Mouse (Mus musculus) CH12.LX (cell line): ENCODE results near the gene Txndc9. TPM values are rescaled to one million over a fixed set of nuclear protein-coding genes. Genes with fewer than 3 reads are reported as not detected.

Experiments used
- DNase-seq: peaks from one replicate; pipeline ENCODE4 v3.0.0-alpha.2; 2013; ENCODE audit errors: extremely low read depth
- H3K27ac ChIP-seq: 2 replicates; pipeline ENCODE4 v1.5.1; 2012; ENCODE audit warnings: low read depth, mild to moderate bottlenecking, control low read depth, moderate library complexity; ENCODE audit not compliant: insufficient read depth
- H3K27me3 ChIP-seq: replicated peaks from 2 replicates; pipeline ENCODE3; 2012; ENCODE audit warnings: inconsistent platforms
- H3K36me3 ChIP-seq, 2 experiments: replicated peaks in 1 of 2; 2 replicates each; pipeline versions ENCODE3 to v1.6.1; 2012; ENCODE audit warnings: inconsistent platforms in 1 of 2, low read length in 1 of 2, mild to moderate bottlenecking in 1 of 2, mixed read lengths in 1 of 2, moderate library complexity in 1 of 2; ENCODE audit not compliant: control insufficient read depth in 1 of 2, insufficient read depth in 1 of 2
- H3K4me1 ChIP-seq, 2 experiments: 2 replicates each; pipeline ENCODE4 v1.6.1; 2012; ENCODE audit warnings: inconsistent platforms in 1 of 2, moderate library complexity in 1 of 2; ENCODE audit not compliant: insufficient read depth in 2 of 2, control insufficient read depth in 1 of 2
- H3K4me2 ChIP-seq: 2 replicates; pipeline ENCODE4 v1.6.1; 2012; ENCODE audit warnings: low read depth, mild to moderate bottlenecking, control low read depth; ENCODE audit not compliant: poor library complexity, insufficient read depth, severe bottlenecking
- H3K4me3 ChIP-seq, 3 experiments: fragments of 150-350 bp in 1 of 3; sonication (generic) in 1 of 3; replicated peaks in 1 of 3; 2 replicates each; pipeline versions ENCODE3 to v1.5.1; 2011 to 2012; ENCODE audit warnings: low read depth in 2 of 3, low read length in 2 of 3, mild to moderate bottlenecking in 2 of 3, moderate library complexity in 2 of 3, control low read depth in 1 of 3, improper control_type of control experiment in 1 of 3, inconsistent platforms in 1 of 3, mixed read lengths in 1 of 3; ENCODE audit not compliant: poor library complexity in 1 of 3
- H3K79me2 ChIP-seq: replicated peaks from 2 replicates; pipeline ENCODE4 v1.6.1; 2012; ENCODE audit warnings: mild to moderate bottlenecking, moderate library complexity; ENCODE audit not compliant: control insufficient read depth, poor library complexity, insufficient read depth, severe bottlenecking; ENCODE audit errors: extremely low read depth
- H3K9ac ChIP-seq: 2 replicates; pipeline ENCODE4 v1.6.1; 2012; ENCODE audit warnings: low read depth, mild to moderate bottlenecking, control low read depth, moderate library complexity; ENCODE audit not compliant: insufficient read depth
- H3K9me3 ChIP-seq: replicated peaks from 2 replicates; pipeline ENCODE3; 2012; ENCODE audit warnings: low read length, inconsistent platforms, mixed read lengths
- BHLHE40 ChIP-seq: IDR thresholded peaks from 2 replicates; pipeline ENCODE4 v1.6.1; 2011; ENCODE audit warnings: mild to moderate bottlenecking, low read depth, low read length, improper control_type of control experiment
- CHD1 ChIP-seq: IDR thresholded peaks from 2 replicates; pipeline ENCODE4 v1.6.1; 2012; ENCODE audit warnings: low read depth, low read length, improper control_type of control experiment, inconsistent platforms
- CHD2 ChIP-seq: IDR thresholded peaks from 2 replicates; pipeline ENCODE4 v1.6.1; 2011; ENCODE audit warnings: low read length, improper control_type of control experiment
- CTCF ChIP-seq, 2 experiments: IDR thresholded peaks in 1 of 2; conservative IDR thresholded peaks in 1 of 2; 2 replicates each; pipeline ENCODE4 v1.5.1; 2011 to 2012; ENCODE audit warnings: low read depth in 2 of 2, low read length in 2 of 2, improper control_type of control experiment in 1 of 2, inconsistent platforms in 1 of 2, mild to moderate bottlenecking in 1 of 2, moderate library complexity in 1 of 2
- ELF1 ChIP-seq: IDR thresholded peaks from 2 replicates; pipeline ENCODE4 v1.6.1; 2014; ENCODE audit warnings: low read depth, mild to moderate bottlenecking, inconsistent platforms, low read length, improper control_type of control experiment
- EP300 ChIP-seq: IDR thresholded peaks from 2 replicates; pipeline ENCODE4 v1.6.1; 2011; ENCODE audit warnings: low read length, improper control_type of control experiment
- ETS1 ChIP-seq: conservative IDR thresholded peaks from 2 replicates; pipeline ENCODE4 v1.6.1; 2012; ENCODE audit warnings: low read depth, mild to moderate bottlenecking, inconsistent platforms, low read length, improper control_type of control experiment, moderate library complexity
- GABPA ChIP-seq: IDR thresholded peaks from 2 replicates; pipeline ENCODE4 v1.6.1; 2012; ENCODE audit warnings: low read depth, low read length, improper control_type of control experiment, inconsistent platforms; ENCODE audit not compliant: insufficient replicate concordance
- HCFC1 ChIP-seq: IDR thresholded peaks from 2 replicates; pipeline ENCODE4 v1.6.1; 2012; ENCODE audit warnings: low read depth, mild to moderate bottlenecking, inconsistent platforms, low read length, improper control_type of control experiment
- IRF4 ChIP-seq: IDR thresholded peaks from 2 replicates; pipeline ENCODE4 v1.6.1; 2014; ENCODE audit warnings: low read depth, mild to moderate bottlenecking, inconsistent platforms, low read length, improper control_type of control experiment
- JUND ChIP-seq: conservative IDR thresholded peaks from 2 replicates; pipeline ENCODE4 v1.6.1; 2011; ENCODE audit warnings: low read depth, low read length, improper control_type of control experiment
- KAT2A ChIP-seq: IDR thresholded peaks from 2 replicates; pipeline ENCODE4 v1.6.1; 2012; ENCODE audit warnings: low read length, improper control_type of control experiment, inconsistent platforms; ENCODE audit not compliant: insufficient replicate concordance
- MAX ChIP-seq: IDR thresholded peaks from 2 replicates; pipeline ENCODE4 v1.6.1; 2011; ENCODE audit warnings: low read length, improper control_type of control experiment
- MAZ ChIP-seq: IDR thresholded peaks from 2 replicates; pipeline ENCODE4 v1.6.1; 2012; ENCODE audit warnings: low read depth, mild to moderate bottlenecking, inconsistent platforms, low read length, improper control_type of control experiment, moderate library complexity
- MEF2A ChIP-seq: IDR thresholded peaks from 2 replicates; pipeline ENCODE4 v1.6.1; 2014; ENCODE audit warnings: low read depth, mild to moderate bottlenecking, inconsistent platforms, low read length, improper control_type of control experiment, borderline replicate concordance
- MXI1 ChIP-seq: IDR thresholded peaks from 2 replicates; pipeline ENCODE4 v1.6.1; 2011; ENCODE audit warnings: mild to moderate bottlenecking, low read depth, low read length, improper control_type of control experiment
- MYC ChIP-seq: IDR thresholded peaks from 2 replicates; pipeline ENCODE4 v1.6.1; 2011; ENCODE audit warnings: low read depth, mild to moderate bottlenecking, improper control_type of control experiment, low read length
- NELFE ChIP-seq: IDR thresholded peaks from 2 replicates; pipeline ENCODE4 v1.6.1; 2011; ENCODE audit warnings: low read depth, low read length, improper control_type of control experiment
- NRF1 ChIP-seq: IDR thresholded peaks from 2 replicates; pipeline ENCODE4 v1.6.1; 2014; ENCODE audit warnings: low read depth, mild to moderate bottlenecking, inconsistent platforms, low read length, improper control_type of control experiment, moderate library complexity
- PAX5 ChIP-seq: IDR thresholded peaks from 2 replicates; pipeline ENCODE4 v1.6.1; 2012; ENCODE audit warnings: low read length, inconsistent platforms, mixed read lengths
- POLR2A ChIP-seq: IDR thresholded peaks from 2 replicates; pipeline ENCODE4 v1.6.1; 2011; ENCODE audit warnings: low read depth, mild to moderate bottlenecking, improper control_type of control experiment, low read length
- POLR2AphosphoS2 ChIP-seq: IDR thresholded peaks from 2 replicates; pipeline ENCODE4 v1.6.1; 2011; ENCODE audit warnings: low read depth, low read length, improper control_type of control experiment
- RAD21 ChIP-seq: IDR thresholded peaks from 2 replicates; pipeline ENCODE4 v1.6.1; 2011; ENCODE audit warnings: low read depth, mild to moderate bottlenecking, low read length, improper control_type of control experiment, moderate library complexity
- RCOR1 ChIP-seq: conservative IDR thresholded peaks from 2 replicates; pipeline ENCODE4 v1.6.1; 2012; ENCODE audit warnings: low read depth, mild to moderate bottlenecking, inconsistent platforms, low read length, improper control_type of control experiment
- SIN3A ChIP-seq: IDR thresholded peaks from 2 replicates; pipeline ENCODE4 v1.6.1; 2012; ENCODE audit warnings: low read length, improper control_type of control experiment, inconsistent platforms
- SMC3 ChIP-seq: IDR thresholded peaks from 2 replicates; pipeline ENCODE4 v1.6.1; 2011; ENCODE audit warnings: low read depth, low read length, improper control_type of control experiment
- TBP ChIP-seq: conservative IDR thresholded peaks from 2 replicates; pipeline ENCODE4 v1.6.1; 2011; ENCODE audit warnings: low read depth, low read length, improper control_type of control experiment
- TCF12 ChIP-seq: IDR thresholded peaks from 2 replicates; pipeline ENCODE4 v1.6.1; 2014; ENCODE audit warnings: low read depth, mild to moderate bottlenecking, inconsistent platforms, low read length, improper control_type of control experiment
- UBTF ChIP-seq: IDR thresholded peaks from 2 replicates; pipeline ENCODE4 v1.6.1; 2012; ENCODE audit warnings: low read depth, mild to moderate bottlenecking, inconsistent platforms, low read length, improper control_type of control experiment, moderate library complexity
- USF2 ChIP-seq: conservative IDR thresholded peaks from 2 replicates; pipeline ENCODE4 v1.6.1; 2011; ENCODE audit warnings: low read depth, low read length, improper control_type of control experiment
- ZKSCAN1 ChIP-seq: IDR thresholded peaks from 2 replicates; pipeline ENCODE4 v1.6.1; 2012; ENCODE audit warnings: low read depth, inconsistent platforms, low read length, improper control_type of control experiment, borderline replicate concordance
- ZMIZ1 ChIP-seq: IDR thresholded peaks from 2 replicates; pipeline ENCODE4 v1.6.1; 2012; ENCODE audit warnings: low read depth, mild to moderate bottlenecking, inconsistent platforms, low read length, improper control_type of control experiment
- ZNF384 ChIP-seq: IDR thresholded peaks from 2 replicates; pipeline ENCODE4 v1.6.1; 2012; ENCODE audit warnings: low read depth, low read length, improper control_type of control experiment, inconsistent platforms
- dilution Hi-C: fragments of 300-500 bp; cut with MboI; formaldehyde crosslinking; loops from 2 replicates; pipeline ENCODE4 v1.14.3; 2020; ENCODE audit warnings: low sequenced_read_pairs; ENCODE audit not compliant: extremely low pct_unique_long_range_greater_than_20kb, extremely low pct_ligation_motif_present
- in situ Hi-C: fragments of 300-500 bp; cut with MboI; formaldehyde crosslinking; loops from 3 replicates; pipeline ENCODE4 v1.14.3; 2019; ENCODE audit warnings: low sequenced_read_pairs, low pct_ligation_motif_present, low pct_unique_long_range_greater_than_20kb, mixed read lengths
- polyA plus RNA-seq: library from polyadenylated mRNA; unstranded; fragments of >175 nt; gene quantifications from 2 replicates; pipeline ENCODE4 v1.2.1, GENCODE M21; 2012; ENCODE audit warnings: low read depth; ENCODE audit not compliant: insufficient read length
- total RNA-seq, 2 experiments: library from RNA; depleted of rRNA; stranded (reverse); fragments of 300-350 nt in 1 of 2; fragments of >200 nt in 1 of 2; gene quantifications; 2 replicates each; pipeline ENCODE4 v1.2.3; 2012 to 2014

Txndc9 gene
- total RNA-seq (2012; rRNA removed): 44.1 and 56.7 TPM in 2 replicates
- 82.1 and 90.8 TPM in 2 replicates for total RNA-seq (2014; rRNA removed)
- 99.5 and 108 TPM in 2 replicates for polyA plus RNA-seq

DNA sequence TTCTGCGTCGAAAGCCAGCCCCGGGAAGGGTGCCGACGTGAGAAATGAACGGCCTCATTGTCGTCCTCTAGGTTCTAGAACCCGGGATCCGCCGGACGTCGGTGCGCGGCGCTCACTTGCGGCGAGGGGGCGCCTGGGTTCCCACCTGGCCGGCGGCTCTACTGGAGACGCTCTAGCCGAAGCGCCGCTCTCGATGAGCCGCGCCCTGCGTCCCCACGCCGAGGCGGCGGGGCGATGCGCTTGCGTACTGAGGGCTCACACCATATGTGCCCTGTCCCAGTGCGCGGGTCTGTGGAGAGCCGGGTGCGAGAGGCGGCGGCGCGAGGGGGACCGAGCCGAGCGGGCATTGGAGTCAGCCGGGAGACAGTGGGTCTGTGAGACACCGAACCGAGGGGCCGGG is at the start of gene Txndc9, which contains the start of gene Eif5b:
TSS of gene Txndc9 (minus strand) at position 27 of the 400 bp plus-strand sequence.
TSS of gene Eif5b (plus strand) at position 144 of the 400 bp plus-strand sequence.
- Histone ChIP-seq H3K27me3 (no peaks in the 10 kb centered on the region), H3K79me2 (peaks cover 62% of the 10 kb centered on the region), H3K27ac (peak within 1 kb of the TSS; percentile 78)
- TF ChIP-seq ZKSCAN1 (no peak), SIN3A (peak; percentile 75; the same call in 1 of the 2 replicates), ETS1 (peak; percentile 32; the same call in 1 of the 2 replicates), IRF4 (peak; percentile 75), CTCF (conservative IDR thresholded peaks at IDR 0.05 in 1 of 2, IDR thresholded peaks at IDR 0.05 in 1 of 2; ENCODE audit: low read depth in 2 of 2, low read length in 2 of 2) (peak in 1 of 2 experiments; percentile 76; a peak in 2 of 4 replicates), JUND (no peak), MAX (no peak; the same call in 1 of the 2 replicates), HCFC1 (peak; percentile 87), GABPA (peak; percentile 27; the same call in 1 of the 2 replicates), SMC3 (peak; percentile 32), RCOR1 (no peak), BHLHE40 (no peak), MXI1 (peak; percentile 83; the same call in 1 of the 2 replicates), ZNF384 (no peak; the same call in 1 of the 2 replicates), CHD1 (no peak; the same call in 1 of the 2 replicates), ELF1 (peak; percentile 77), KAT2A (peak; percentile 67; the same call in 1 of the 2 replicates), NRF1 (peak; percentile 91), MEF2A (peak; percentile 64; the same call in 1 of the 2 replicates), CHD2 (peak; percentile 36; the same call in 1 of the 2 replicates), NELFE (peak; percentile 78), POLR2A (peak; percentile 88), ZMIZ1 (peak; percentile 87), MAZ (no peak), EP300 (no peak), USF2 (no peak), PAX5 (no peak), MYC (no peak), TBP (0 out of 2 replicates have a peak, but pooled peaks have one; percentile 55), RAD21 (peak; percentile 16), TCF12 (peak; percentile 93), UBTF (no peak), POLR2AphosphoS2 (no peak)
- TF ChIP-seq, all 38 proteins: peak for 19
- peak; percentile 88 for DNase-seq
- peak within 1 kb of the TSS; percentile 96 for H3K4me2 ChIP-seq
- peak within 1 kb of the TSS; percentile 87 for H3K9ac ChIP-seq
- dilution Hi-C loops: no loop called here
- no peaks in the 10 kb centered on the region for H3K9me3 ChIP-seq
- in situ Hi-C loops: no loop called here
- peak within 1 kb of the TSS; percentile 81 to 97 (median 82) for H3K4me3 ChIP-seq
- H3K36me3 ChIP-seq: peaks cover 23 to 36% of the 10 kb centered on the region in 2 experiments
- peaks cover 6 to 22% of the 10 kb centered on the region in 2 experiments; a peak in 3 of 4 replicates for H3K4me1 ChIP-seq
